Mouse (Mus musculus) embryonic stem cell, embryonic (primary cell): Measurements from ENCODE around the gene Ggt5.

Experiments
- CTCF ChIA-PET, 4 experiments: fragments of 300-600 bp in 2 of 4; fragments of 350-600 bp in 2 of 4; sonication (Branson Sonifier 250); formaldehyde crosslinking; loops; one replicate each; lab custom pipeline; 2022; ENCODE audit warnings: inconsistent platforms in 2 of 4; lab: Charles Lee
- POLR2A ChIA-PET, 4 experiments: fragments of 300-600 bp in 2 of 4; fragments of 350-600 bp in 2 of 4; sonication (Branson Sonifier 250); formaldehyde crosslinking; loops; one replicate each; lab custom pipeline; 2022; ENCODE audit warnings: antibody characterized with exemption in 4 of 4, inconsistent platforms in 1 of 4; lab: Charles Lee

Gene Ggt5

DNA sequence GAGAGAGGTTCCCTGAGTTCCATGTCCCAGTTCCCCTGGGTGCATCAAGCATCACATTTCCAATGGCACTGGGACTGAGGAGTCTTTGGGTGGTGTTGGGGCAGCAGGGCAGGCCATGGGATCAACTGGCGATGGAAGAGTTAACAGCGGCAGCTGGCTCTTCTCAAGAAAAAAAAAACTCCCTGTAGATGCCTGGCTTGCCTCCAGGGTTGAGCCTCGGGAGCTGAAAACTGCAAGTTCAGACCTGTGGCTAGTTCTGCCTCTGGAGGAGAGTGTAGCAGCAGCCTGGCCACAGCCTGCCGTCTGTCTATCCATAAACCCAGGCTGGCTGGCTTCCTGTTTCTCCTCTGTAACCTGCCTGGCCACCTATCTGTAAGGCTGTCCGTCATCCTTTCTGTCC, at the start of gene Ggt5:
TSS of gene Ggt5 (plus strand) at position 212 of the 400 bp plus-strand sequence.
- POLR2A ChIA-PET: interaction anchor here in 1 of 4 experiments (0.5 kb wide), 1 partner anchor 117 kb away, joined by 3 read pairs; no protein-coding TSS in a partner anchor
- CTCF ChIA-PET: interaction anchor here in 3 of 4 experiments (0.7 to 2.4 kb wide), 5 partner anchors 32 to 244 kb away, joined by 3 to 9 read pairs (median 4); no protein-coding TSS in a partner anchor

DNA sequence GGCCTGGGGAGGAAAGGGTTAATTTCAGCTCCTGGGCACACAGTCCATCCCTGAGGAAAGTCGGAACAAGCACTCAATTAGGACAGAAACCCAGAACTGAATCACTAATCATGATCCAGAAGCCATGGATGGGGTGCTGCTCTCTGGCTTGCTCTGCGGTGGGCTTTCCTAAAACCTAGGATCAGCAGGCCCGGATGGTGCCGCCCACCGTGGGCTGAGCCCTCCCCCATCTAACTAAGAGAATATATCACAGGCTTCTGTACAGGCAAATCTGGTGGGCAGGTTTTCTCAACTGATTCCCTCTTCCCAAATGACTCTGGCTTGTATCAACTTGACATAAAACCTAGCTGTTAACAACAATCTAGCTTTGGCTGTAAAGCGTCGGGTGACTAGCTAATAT, 41.2 kb upstream of the Ggt5 start:
- CTCF ChIA-PET: interaction anchor here in 2 of 4 experiments (0.7 to 1.3 kb wide), 3 partner anchors 38 to 699 kb away, joined by 3 to 6 read pairs (median 4); no protein-coding TSS in a partner anchor
- POLR2A ChIA-PET: interaction anchor here in 1 of 4 experiments (1.0 to 1.3 kb wide), 2 partner anchors 11 to 23 kb away, joined by 4 read pairs; no protein-coding TSS in a partner anchor

- CTCF ChIA-PET: interaction anchor here in 2 of 4 experiments (0.7 to 1.3 kb wide), 3 partner anchors 38 to 357 kb away, joined by 3 to 4 read pairs (median 3); no protein-coding TSS in a partner anchor
- POLR2A ChIA-PET: interaction anchor here in 2 of 4 experiments (0.7 to 1.3 kb wide), 4 partner anchors 9 to 24 kb away, joined by 3 to 4 read pairs (median 4); no protein-coding TSS in a partner anchor
Measured at GRCm38 (mm10) chr10:75548486-75548885, 40.7 kb upstream of the Ggt5 start.

DNA sequence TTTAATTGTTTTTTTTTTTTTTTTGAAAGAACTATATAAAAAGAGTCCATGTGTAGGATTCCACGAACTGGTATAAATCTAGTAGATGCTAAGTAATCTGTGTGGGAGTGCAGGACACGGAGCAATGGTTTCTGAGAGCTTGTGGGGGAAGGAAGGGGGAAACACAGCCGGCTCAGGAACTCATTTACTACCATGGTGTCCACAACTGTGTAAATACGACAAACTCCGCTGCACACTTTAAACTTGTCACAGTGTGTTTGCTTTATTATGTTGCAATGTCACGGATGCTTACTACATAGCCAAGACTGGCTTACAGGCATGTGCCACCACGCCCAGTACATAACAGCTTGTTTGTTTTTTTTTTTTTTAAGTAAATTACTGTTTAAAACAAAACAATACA, 39.3 kb upstream of the Ggt5 start:
- ChIA-PET POLR2A (interaction anchor here in 2 of 4 experiments (0.5 to 1.5 kb wide), 5 partner anchors 11 to 16 kb away, joined by 3 to 6 read pairs (median 4); partner anchors contain the start of gene Lrrc75b (in 1 of the 2)), CTCF (interaction anchor here in 1 of 4 experiments (0.5 kb wide), 1 partner anchor 98 kb away, joined by 5 read pairs; no protein-coding TSS in a partner anchor)

GRCm38 (mm10) chr10:75551175-75551574, 38.0 kb upstream of the Ggt5 start:
- ChIA-PET CTCF (interaction anchor here in 1 of 4 experiments (0.6 kb wide), 1 partner anchor 112 kb away, joined by 4 read pairs; no protein-coding TSS in a partner anchor), POLR2A (interaction anchor here in 3 of 4 experiments (0.6 to 1.3 kb wide), 7 partner anchors 11 to 905 kb away, joined by 3 to 5 read pairs (median 4); partner anchors contain the start of gene Ddt (in 1 of the 3))

GRCm38 (mm10) chr10:75552106-75552505, 37.0 kb upstream of the Ggt5 start:
- ChIA-PET POLR2A (interaction anchor here in 3 of 4 experiments (0.6 to 3.3 kb wide), 9 partner anchors 10 to 304 kb away, joined by 3 to 13 read pairs (median 4); partner anchors contain the start of genes Cabin1 (in 1 of the 3), Ddt (in 1 of the 3) and Ggt1 (in 1 of the 3)), CTCF (interaction anchor here in 1 of 4 experiments (0.6 kb wide), 1 partner anchor 1896 kb away, joined by 3 read pairs; no protein-coding TSS in a partner anchor)

- ChIA-PET POLR2A (interaction anchor here in 2 of 4 experiments (0.6 to 3.3 kb wide), 8 partner anchors 9 to 212 kb away, joined by 3 to 13 read pairs (median 3); partner anchors contain the start of genes Cabin1 (in 1 of the 2) and Ggt1 (in 1 of the 2)), CTCF (interaction anchor here in 2 of 4 experiments (0.6 to 0.9 kb wide), 2 partner anchors 68 to 301 kb away, joined by 3 read pairs; no protein-coding TSS in a partner anchor)
Measured at GRCm38 (mm10) chr10:75552701-75553450, 36.3 kb upstream of the Ggt5 start.

DNA sequence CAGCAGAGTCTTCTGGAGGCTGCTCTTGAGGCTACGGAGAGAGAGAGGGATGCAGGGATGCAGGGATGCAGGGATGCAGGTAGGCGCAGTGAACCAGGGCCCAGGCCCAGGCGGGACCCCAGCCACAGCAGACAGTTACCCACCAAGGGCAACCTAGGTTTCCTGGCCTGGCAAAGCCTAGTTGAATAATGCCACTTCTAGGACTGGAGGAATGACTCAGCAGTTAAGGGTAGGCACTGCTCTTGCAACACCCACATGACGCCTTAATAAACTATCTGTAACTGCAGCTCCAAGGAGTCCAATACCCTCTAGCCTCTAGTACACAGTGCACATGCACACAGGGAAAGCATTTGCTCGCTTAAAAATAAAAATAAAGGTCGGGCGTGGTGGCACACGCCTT, 35.0 kb upstream of the Ggt5 start:
- CTCF ChIA-PET: interaction anchor here in 1 of 4 experiments (0.7 kb wide), 1 partner anchor 307 kb away, joined by 3 read pairs; no protein-coding TSS in a partner anchor

DNA sequence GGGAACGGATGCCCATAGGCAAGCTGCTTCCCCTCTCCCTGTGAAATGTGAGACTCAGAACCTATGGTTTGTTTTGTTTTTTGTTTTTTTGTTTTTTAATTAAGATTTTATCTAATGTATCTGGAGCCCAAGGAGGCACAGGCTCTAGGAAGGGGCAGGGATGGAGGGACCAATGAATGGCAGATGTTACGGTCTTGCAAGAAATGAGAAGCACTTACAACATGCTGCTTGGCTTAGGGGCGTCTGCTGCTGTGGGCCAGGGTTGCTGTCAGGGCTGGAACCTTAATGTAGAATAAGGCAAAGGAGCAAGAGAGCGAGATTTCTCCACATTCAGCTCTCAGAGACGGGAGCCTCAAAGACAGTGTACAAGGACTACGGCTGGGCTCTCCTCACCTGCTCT, 33.6 kb upstream of the Ggt5 start:
- POLR2A ChIA-PET: interaction anchor here in 1 of 4 experiments (0.7 to 1.6 kb wide), 5 partner anchors 9 to 280 kb away, joined by 3 to 5 read pairs (median 3); no protein-coding TSS in a partner anchor
- CTCF ChIA-PET: interaction anchor here in 1 of 4 experiments (0.8 kb wide), 1 partner anchor 20 kb away, joined by 3 read pairs; no protein-coding TSS in a partner anchor

More for the DNA sequence above, 35.0 kb upstream of the Ggt5 start:
- POLR2A ChIA-PET: interaction anchor here in 2 of 4 experiments (0.9 to 3.3 kb wide), 2 partner anchors 8 to 12 kb away, joined by 3 to 13 read pairs; partner anchors contain the start of gene Ggt1 (in 1 of the 2)

GRCm38 (mm10) chr10:75556026-75556425, 33.1 kb upstream of the Ggt5 start:
- POLR2A ChIA-PET: interaction anchor here in 1 of 4 experiments (0.7 to 1.6 kb wide), 5 partner anchors 8 to 279 kb away, joined by 3 to 5 read pairs (median 3); no protein-coding TSS in a partner anchor
- CTCF ChIA-PET: interaction anchor here in 1 of 4 experiments (1.1 kb wide), 1 partner anchor 31 kb away, joined by 3 read pairs; no protein-coding TSS in a partner anchor

GRCm38 (mm10) chr10:75558515-75558914, 30.6 kb upstream of the Ggt5 start:
- ChIA-PET CTCF (interaction anchor here in 1 of 4 experiments (1.5 kb wide), 1 partner anchor 27 kb away, joined by 3 read pairs; no protein-coding TSS in a partner anchor), POLR2A (interaction anchor here in 1 of 4 experiments (1.2 kb wide), 2 partner anchors 40 to 337 kb away, joined by 3 to 4 read pairs; no protein-coding TSS in a partner anchor)

- POLR2A ChIA-PET: interaction anchor here in 3 of 4 experiments (0.5 to 1.9 kb wide), 8 partner anchors 9 to 336 kb away, joined by 3 to 5 read pairs (median 3); no protein-coding TSS in a partner anchor
- CTCF ChIA-PET: interaction anchor here in 1 of 4 experiments (1.5 kb wide), 1 partner anchor 27 kb away, joined by 3 read pairs; no protein-coding TSS in a partner anchor
Measured at GRCm38 (mm10) chr10:75559041-75559675, 30.0 kb upstream of the Ggt5 start.

GRCm38 (mm10) chr10:75559676-75560548, 29.2 kb upstream of the Ggt5 start, which contains the start of gene Lrrc75b:
TSS of gene Lrrc75b (minus strand) at chr10:75560330.
- POLR2A ChIA-PET: interaction anchor here (0.5 to 1.9 kb wide), 12 partner anchors 8 to 336 kb away, joined by 3 to 5 read pairs (median 3); partner anchors contain the start of gene Mif (in 2 of the 4)

GRCm38 (mm10) chr10:75560549-75560899, 28.6 kb upstream of the Ggt5 start:
- ChIA-PET CTCF (interaction anchor here in 2 of 4 experiments (0.6 to 1.7 kb wide), 4 partner anchors 26 to 384 kb away, joined by 3 to 4 read pairs (median 3); no protein-coding TSS in a partner anchor), POLR2A (interaction anchor here in 3 of 4 experiments (0.5 to 1.9 kb wide), 7 partner anchors 8 to 300 kb away, joined by 3 to 5 read pairs (median 3); partner anchors contain the start of gene Mif (in 2 of the 3))

More at GRCm38 (mm10) chr10:75559676-75560548, 29.2 kb upstream of the Ggt5 start, which contains the start of gene Lrrc75b:
- CTCF ChIA-PET: interaction anchor here in 2 of 4 experiments (1.0 kb wide), 2 partner anchors 26 to 76 kb away, joined by 3 read pairs; no protein-coding TSS in a partner anchor

DNA sequence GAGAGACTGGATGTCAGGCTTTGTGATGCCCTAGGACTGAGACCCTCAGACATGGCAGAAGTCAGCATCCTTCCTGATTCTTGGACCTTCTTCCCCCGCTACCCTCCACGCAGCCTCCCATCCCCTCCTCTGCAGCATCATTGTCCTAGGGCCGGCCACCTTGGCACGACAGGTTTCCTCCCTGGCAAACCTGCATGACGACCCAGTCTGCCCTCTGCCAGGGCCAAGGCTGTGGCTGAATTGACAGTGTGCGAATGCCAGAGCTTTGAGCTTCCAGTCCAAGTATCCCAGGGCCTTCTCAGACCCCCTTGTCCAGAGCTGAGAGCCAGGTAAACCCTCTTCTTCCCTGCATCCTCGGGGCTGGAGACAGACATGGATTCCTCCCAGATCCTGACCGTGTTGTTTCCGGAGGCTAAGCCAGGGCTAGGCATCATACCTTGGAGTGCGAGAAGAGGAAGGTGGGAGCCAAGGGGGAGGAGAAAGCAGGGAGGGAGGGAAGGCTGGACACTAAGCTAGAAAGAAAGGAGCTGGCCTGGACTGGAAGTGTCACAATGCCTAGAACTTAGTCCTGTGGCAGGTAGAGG, 28.0 kb upstream of the Ggt5 start, which contains the start of gene Ggt1:
TSS of gene Ggt1 (plus strand) at position 534 of the 584 bp plus-strand sequence.
- ChIA-PET POLR2A (interaction anchor here in 2 of 4 experiments (0.6 to 2.3 kb wide), 7 partner anchors 7 to 298 kb away, joined by 3 to 13 read pairs (median 4); partner anchors contain the start of gene Mif (in 1 of the 2)), CTCF (interaction anchor here in 2 of 4 experiments (0.6 to 1.7 kb wide), 5 partner anchors 25 to 1062 kb away, joined by 3 to 4 read pairs (median 3); no protein-coding TSS in a partner anchor)
